Mouse (Mus musculus): ENCODE results near the gene Rfx4. TPM values are rescaled to one million over a fixed set of nuclear protein-coding genes. Genes with fewer than 3 reads are reported as not detected.

Gene Rfx4
- polyA plus RNA-seq, 1 experiment from 2014 or later = not detected

DNA sequence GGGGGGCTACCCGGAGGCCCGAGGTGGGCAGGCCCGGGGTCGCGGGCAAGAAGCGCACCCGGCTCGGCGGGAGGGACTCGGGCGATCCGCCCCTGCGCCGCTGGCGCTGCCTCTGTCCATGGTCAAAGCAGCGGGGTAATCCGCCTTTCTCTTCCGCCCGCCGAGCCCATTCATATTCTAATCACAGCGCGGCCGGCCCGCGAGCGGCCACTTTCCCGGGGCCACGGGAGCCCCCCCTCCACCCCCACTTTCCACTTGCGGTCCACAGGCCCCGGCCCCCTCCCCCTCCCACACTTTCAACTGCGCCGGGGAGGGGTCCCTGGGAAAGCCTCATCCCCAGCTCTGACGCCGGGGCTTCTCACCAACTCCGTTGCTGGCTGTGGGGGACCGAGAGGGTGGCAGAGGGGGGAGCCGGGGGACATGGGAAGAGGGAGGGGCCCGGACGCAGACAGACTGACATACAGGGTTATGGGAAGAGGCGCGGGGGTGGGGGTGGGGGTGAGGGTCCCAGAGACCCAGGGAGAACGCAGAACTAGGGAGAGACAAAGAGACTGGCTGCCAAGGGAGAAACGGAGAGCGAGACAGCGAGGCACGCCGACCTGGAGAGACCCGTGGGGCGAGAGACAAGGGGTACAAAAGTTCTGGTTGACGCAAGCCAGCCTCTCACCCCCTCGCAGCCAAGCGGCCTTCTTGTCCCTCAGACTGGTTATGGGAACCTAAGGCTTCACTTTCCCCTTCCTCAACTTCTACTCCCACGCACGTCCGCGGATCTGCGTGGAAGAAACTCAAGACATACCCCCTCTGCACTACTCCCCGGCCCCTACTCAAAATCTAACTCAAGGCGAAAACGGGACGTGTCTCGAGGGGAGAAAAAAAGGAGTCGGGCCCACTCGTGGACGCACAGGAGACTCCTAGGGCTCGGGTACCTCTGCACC lies 744 bp upstream of the Rfx4 start:
- no peaks in the 10 kb centered on the region for H3K36me3 ChIP-seq (ENCODE audit: control insufficient read depth, insufficient read depth, low read length)
- H3K4me2 ChIP-seq (replicated peaks; ENCODE audit: low read depth) = peak overlapping the region; percentile 51
- TF ChIP-seq EP300 (optimal IDR thresholded peaks at IDR 0.05) = no peak
- TF ChIP-seq CTCF (IDR thresholded peaks at IDR 0.05; ENCODE audit: low read depth) = no peak
- H3K27ac ChIP-seq (replicated peaks) = no peak overlapping the region
- H3K4me1 ChIP-seq (replicated peaks; ENCODE audit: control insufficient read depth, insufficient read depth) = 0 out of 2 replicates have a peak, but pooled peaks cover 2% of the 10 kb centered on the region
- no peak overlapping the region for H3K9ac ChIP-seq (ENCODE audit: low read length)
- no peak for DNase-seq (ENCODE audit: low spot score)
- H3K4me3 ChIP-seq (ENCODE audit: low read depth, low read length) = peak overlapping the region; percentile 27
- under 1% methylated on average over 61 of the region's 66 CpGs for WGBS
- H3K9me3 ChIP-seq (ENCODE audit: control insufficient read depth, low read length) = no peaks in the 10 kb centered on the region
- peaks cover 40% of the 10 kb centered on the region for H3K27me3 ChIP-seq (ENCODE audit: control insufficient read depth, insufficient read depth, low read length)
- ATAC-seq (ENCODE audit: low FRiP score, low TSS enrichment) = peak; percentile 30; the same call in 1 of the 2 replicates

DNA sequence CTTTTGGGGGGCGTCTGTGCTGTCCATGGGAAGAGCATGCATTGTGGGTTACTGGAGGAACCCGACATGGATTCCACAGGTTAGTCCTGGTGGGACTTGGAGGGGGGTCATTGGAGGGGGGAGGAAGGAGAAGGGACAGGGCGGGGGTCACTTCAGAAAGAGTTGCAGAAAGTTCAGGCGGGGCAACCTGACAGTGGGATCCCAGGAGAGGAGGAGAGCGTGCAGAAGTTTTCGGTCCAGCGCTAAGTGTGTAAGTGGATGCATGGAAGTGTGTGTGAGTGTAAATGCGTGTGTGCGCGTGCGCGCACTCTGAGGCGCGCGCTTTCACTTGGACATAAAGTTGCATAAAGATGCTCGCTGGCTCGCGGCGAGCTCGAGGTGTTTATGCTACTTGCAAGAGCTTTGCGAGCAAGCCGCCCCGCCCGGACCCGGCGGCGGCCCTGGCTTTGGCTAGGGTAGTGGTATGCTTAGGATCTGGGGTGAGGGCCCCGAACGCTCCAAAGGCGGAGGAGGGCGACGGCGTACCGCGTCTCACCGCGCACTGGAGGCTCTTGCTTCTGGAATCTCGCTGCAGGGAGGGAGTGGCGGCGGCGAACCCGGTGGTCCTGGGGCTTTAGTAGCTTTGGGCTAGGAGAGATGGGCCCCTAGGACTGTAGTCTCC lies 703 bp downstream of the Rfx4 start:
- peaks cover 41% of the 10 kb centered on the region for H3K27me3 ChIP-seq (ENCODE audit: control insufficient read depth, insufficient read depth, low read length)
- no peak overlapping the region for H3K9ac ChIP-seq (ENCODE audit: low read length)
- 1% methylated on average over 42 of the region's 42 CpGs for WGBS
- 0 out of 2 replicates have a peak, but pooled peaks cover 2% of the 10 kb centered on the region for H3K4me1 ChIP-seq (replicated peaks; ENCODE audit: control insufficient read depth, insufficient read depth)
- H3K27ac ChIP-seq (replicated peaks) = no peak overlapping the region
- TF ChIP-seq EP300 (optimal IDR thresholded peaks at IDR 0.05) (no peak), CTCF (IDR thresholded peaks at IDR 0.05; ENCODE audit: low read depth) (no peak)
- ATAC-seq (ENCODE audit: low FRiP score, low TSS enrichment) = no peak
- no peaks in the 10 kb centered on the region for H3K9me3 ChIP-seq (ENCODE audit: control insufficient read depth, low read length)
- DNase-seq (ENCODE audit: low spot score) = no peak
- peak overlapping the region; percentile 6 for H3K4me3 ChIP-seq (ENCODE audit: low read depth, low read length)
- H3K36me3 ChIP-seq (ENCODE audit: control insufficient read depth, insufficient read depth, low read length) = no peaks in the 10 kb centered on the region
- peak overlapping the region; percentile 51 for H3K4me2 ChIP-seq (replicated peaks; ENCODE audit: low read depth)

DNA sequence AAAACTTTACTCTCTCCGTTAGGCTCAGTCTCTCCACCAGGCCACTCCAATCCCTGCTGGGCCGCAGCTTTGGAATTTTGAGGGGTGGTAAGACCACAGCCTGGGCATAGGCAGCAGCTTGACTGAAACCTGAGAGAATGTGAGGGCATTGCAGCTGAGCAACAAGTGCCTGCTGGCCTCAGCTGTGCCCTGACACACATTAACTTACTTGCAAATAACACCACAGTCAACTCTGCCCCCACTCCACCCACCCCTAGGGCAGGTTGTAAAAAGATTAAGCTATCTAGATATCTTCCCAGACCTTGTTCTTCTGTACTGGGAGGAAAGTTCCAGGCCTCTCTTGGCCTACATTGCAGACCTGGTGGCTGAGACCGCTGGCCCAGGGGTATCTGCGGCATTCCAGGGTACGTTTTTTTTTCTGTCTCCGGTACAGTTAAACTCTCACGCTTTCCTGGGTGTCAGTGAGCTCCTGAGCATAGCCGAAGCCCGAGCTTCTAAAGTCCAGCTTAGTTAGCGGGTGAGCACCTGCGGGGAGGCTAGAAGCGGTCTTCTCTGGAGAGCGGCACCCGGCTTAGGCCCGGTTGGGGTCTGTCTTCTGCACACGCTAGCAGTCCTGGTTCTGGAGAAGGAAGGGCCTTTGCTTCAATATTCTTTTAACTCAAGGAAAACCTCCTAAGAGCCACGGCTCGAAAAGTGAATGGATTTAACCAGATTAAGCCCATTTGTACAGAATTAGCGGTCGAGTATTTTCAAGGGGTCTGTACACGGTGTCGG lies 1.8 kb downstream of the Rfx4 start:
- Histone ChIP-seq H3K4me1 (replicated peaks; ENCODE audit: control insufficient read depth, insufficient read depth) (0 out of 2 replicates have a peak, but pooled peaks cover 2% of the 10 kb centered on the region), H3K27ac (replicated peaks) (no peak overlapping the region), H3K4me2 (replicated peaks; ENCODE audit: low read depth) (no peak overlapping the region), H3K36me3 (ENCODE audit: control insufficient read depth, insufficient read depth, low read length) (no peaks in the 10 kb centered on the region), H3K9me3 (ENCODE audit: control insufficient read depth, low read length) (no peaks in the 10 kb centered on the region), H3K4me3 (ENCODE audit: low read depth, low read length) (no peak overlapping the region), H3K9ac (ENCODE audit: low read length) (no peak overlapping the region), H3K27me3 (ENCODE audit: control insufficient read depth, insufficient read depth, low read length) (peaks cover 41% of the 10 kb centered on the region)
- DNase-seq (ENCODE audit: low spot score) = no peak
- WGBS = 12% methylated on average over 22 of the region's 22 CpGs
- no peak for TF ChIP-seq EP300 (optimal IDR thresholded peaks at IDR 0.05)
- TF ChIP-seq CTCF (IDR thresholded peaks at IDR 0.05; ENCODE audit: low read depth) = no peak
- ATAC-seq (ENCODE audit: low FRiP score, low TSS enrichment) = no peak

DNA sequence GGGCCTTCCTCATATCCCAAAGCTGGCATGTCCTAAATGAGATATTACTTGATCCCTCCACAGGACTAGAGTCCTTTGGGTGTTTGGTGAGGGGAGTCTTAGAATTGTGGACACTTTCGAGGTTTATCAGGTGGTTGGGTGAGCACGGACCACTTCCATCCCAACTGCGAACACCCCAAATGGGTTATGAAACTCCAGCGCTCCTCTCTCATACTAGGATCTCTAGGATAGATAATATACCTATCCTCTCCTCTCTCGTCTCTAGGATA lies 2.3 kb downstream of the Rfx4 start:
- TF ChIP-seq EP300 (optimal IDR thresholded peaks at IDR 0.05) (no peak), CTCF (IDR thresholded peaks at IDR 0.05; ENCODE audit: low read depth) (no peak)
- ATAC-seq (ENCODE audit: low FRiP score, low TSS enrichment) = no peak
- Histone ChIP-seq H3K36me3 (ENCODE audit: control insufficient read depth, insufficient read depth, low read length) (no peaks in the 10 kb centered on the region), H3K9ac (ENCODE audit: low read length) (no peak overlapping the region), H3K4me1 (replicated peaks; ENCODE audit: control insufficient read depth, insufficient read depth) (0 out of 2 replicates have a peak, but pooled peaks cover 2% of the 10 kb centered on the region), H3K9me3 (ENCODE audit: control insufficient read depth, low read length) (no peaks in the 10 kb centered on the region), H3K27me3 (ENCODE audit: control insufficient read depth, insufficient read depth, low read length) (peaks cover 39% of the 10 kb centered on the region), H3K4me2 (replicated peaks; ENCODE audit: low read depth) (no peak overlapping the region), H3K27ac (replicated peaks) (no peak overlapping the region), H3K4me3 (ENCODE audit: low read depth, low read length) (no peak overlapping the region)
- no peak for DNase-seq (ENCODE audit: low spot score)
- WGBS = 15% methylated on average over 5 of the region's 5 CpGs

DNA sequence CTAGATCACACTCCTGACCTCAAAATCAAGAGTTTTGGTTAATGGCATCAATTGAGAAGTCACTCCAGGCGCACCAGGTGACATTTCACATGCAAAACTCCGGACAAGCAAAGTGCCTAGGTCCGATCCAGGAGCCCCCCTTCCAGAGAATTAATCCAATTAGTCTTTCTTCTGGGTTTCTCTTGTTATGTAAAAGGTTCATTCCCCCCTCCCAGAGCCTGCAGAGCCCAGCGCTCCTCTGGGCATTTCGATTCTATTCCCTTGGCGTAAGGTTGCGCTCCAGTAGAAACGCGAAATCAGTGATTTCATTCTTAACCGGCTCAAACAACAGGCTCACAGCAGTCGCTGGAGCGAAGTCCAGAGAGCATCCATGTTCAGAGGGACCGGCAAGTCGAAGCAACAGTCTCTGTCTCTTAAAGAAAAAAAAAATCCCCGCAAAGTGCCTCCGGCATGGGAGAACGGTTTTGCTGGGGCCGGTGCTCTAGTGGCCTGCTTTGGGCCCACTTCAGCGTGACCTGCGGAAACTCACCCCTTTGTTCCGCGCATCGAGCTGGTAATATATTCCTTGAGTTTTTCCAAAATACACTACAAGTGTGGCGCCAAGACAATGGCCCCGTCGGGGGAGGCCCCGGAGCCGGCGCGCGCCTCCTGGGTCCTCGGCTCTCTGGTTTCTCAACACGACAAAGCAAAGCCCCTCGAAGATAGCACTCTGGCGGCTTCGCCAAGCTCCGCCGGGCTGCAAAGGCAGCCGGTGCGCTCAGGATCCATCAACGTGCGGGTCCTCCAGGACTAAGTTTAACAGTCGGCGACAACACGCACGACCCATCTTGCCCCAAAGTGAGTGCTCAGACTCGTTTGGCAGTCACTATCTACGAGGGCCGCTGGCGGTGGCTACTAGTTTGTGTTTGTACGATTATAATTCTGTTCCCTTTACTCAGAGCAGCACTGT lies 2.9 kb downstream of the Rfx4 start:
- H3K27ac ChIP-seq (replicated peaks) = no peak overlapping the region
- DNase-seq (ENCODE audit: low spot score) = no peak
- WGBS = 5% methylated on average over 51 of the region's 51 CpGs

More for the DNA sequence above, 2.9 kb downstream of the Rfx4 start:
- Histone ChIP-seq H3K27me3 (ENCODE audit: control insufficient read depth, insufficient read depth, low read length) (peaks cover 35% of the 10 kb centered on the region), H3K9ac (ENCODE audit: low read length) (no peak overlapping the region), H3K4me2 (replicated peaks; ENCODE audit: low read depth) (no peak overlapping the region), H3K36me3 (ENCODE audit: control insufficient read depth, insufficient read depth, low read length) (no peaks in the 10 kb centered on the region), H3K4me1 (replicated peaks; ENCODE audit: control insufficient read depth, insufficient read depth) (0 out of 2 replicates have a peak, but pooled peaks cover 2% of the 10 kb centered on the region), H3K9me3 (ENCODE audit: control insufficient read depth, low read length) (no peaks in the 10 kb centered on the region), H3K4me3 (ENCODE audit: low read depth, low read length) (no peak overlapping the region)
- no peak for TF ChIP-seq EP300 (optimal IDR thresholded peaks at IDR 0.05)
- TF ChIP-seq CTCF (IDR thresholded peaks at IDR 0.05; ENCODE audit: low read depth) = no peak
- ATAC-seq (ENCODE audit: low FRiP score, low TSS enrichment) = no peak
